Mouse (Mus musculus): ENCODE results near the gene Hist1h3c. TPM values are rescaled to one million over a fixed set of nuclear protein-coding genes. Genes with fewer than 3 reads are reported as not detected.

Hist1h3c gene
- polyA plus RNA-seq, 1 experiment from 2014 or later, result 6.8 TPM

DNA sequence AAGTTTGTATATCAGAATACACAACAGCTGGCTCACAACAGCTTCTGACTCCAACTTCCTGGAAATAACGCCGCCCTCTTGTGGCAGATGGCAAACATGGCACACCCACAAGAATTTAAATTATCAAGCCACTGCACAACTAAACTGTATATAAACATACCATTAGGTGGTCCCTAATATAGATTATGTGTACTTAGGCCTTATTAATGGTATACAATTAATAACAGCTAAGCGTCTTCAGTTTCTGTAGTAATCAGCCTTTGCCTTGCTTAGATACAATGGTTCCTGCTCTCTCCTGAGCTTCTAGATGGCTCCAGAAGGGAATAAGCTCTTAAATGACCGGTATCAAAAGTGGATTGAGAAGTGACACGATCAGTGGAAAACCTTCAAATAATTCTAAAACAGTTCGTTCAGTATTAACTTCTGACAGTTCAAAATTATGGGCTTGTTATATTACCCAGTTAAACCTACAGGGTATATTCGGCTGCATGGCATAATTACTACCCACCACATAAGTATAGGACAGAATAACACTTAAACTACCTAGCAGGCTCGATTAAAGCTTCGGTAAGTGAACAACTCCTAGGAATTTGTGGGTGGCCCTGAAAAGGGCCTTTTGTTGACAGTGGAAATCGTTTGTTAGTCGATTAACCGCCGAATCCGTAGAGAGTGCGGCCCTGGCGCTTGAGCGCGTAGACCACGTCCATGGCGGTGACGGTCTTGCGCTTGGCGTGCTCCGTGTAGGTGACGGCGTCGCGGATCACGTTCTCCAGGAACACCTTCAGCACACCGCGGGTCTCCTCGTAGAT is 47.7 kb downstream of the Hist1h3c start:
- Histone ChIP-seq H3K9me3 (ENCODE audit: low read length) (no peaks in the 10 kb centered on the region), H3K4me1 (ENCODE audit: insufficient read depth, low read length) (peaks cover 18% of the 10 kb centered on the region; the same call in 1 of the 2 replicates), H3K36me3 (ENCODE audit: insufficient read depth, low read length) (no peaks in the 10 kb centered on the region), H3K27me3 (ENCODE audit: insufficient read depth, low read length) (no peaks in the 10 kb centered on the region), H3K9ac (replicated peaks; ENCODE audit: low read length) (peak overlapping the region; percentile 76), H3K4me2 (replicated peaks; ENCODE audit: low read depth, low read length) (peak overlapping the region; percentile 71), H3K4me3 (ENCODE audit: low read length) (peak overlapping the region; percentile 57), H3K27ac (ENCODE audit: low read length) (peak overlapping the region; percentile 98)
- peak; percentile 13 for ATAC-seq (ENCODE audit: low FRiP score, low TSS enrichment)
- WGBS, result under 1% methylated on average over 22 of the region's 32 CpGs

DNA sequence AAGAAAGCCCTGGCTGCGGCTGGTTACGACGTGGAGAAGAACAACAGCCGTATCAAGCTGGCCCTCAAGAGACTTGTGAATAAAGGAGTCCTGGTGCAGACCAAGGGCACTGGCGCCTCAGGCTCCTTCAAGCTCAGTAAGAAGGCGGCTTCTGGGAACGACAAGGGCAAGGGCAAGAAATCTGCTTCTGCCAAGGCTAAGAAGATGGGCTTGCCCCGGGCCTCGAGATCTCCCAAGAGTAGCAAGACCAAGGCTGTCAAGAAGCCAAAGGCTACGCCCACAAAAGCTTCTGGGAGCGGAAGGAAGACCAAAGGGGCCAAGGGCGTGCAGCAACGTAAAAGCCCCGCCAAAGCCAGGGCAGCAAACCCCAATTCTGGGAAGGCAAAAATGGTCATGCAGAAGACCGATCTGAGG is 49.3 kb downstream of the Hist1h3c start:
- H3K27ac ChIP-seq (ENCODE audit: low read length), result 0 out of 2 replicates have a peak overlapping the region, but pooled peaks have one; percentile 15
- H3K9ac ChIP-seq (replicated peaks; ENCODE audit: low read length), result no peak overlapping the region; the same call in 1 of the 2 replicates
- no peak for ATAC-seq (ENCODE audit: low FRiP score, low TSS enrichment)
- no peaks in the 10 kb centered on the region for H3K9me3 ChIP-seq (ENCODE audit: low read length)
- 59% methylated on average over 15 of the region's 15 CpGs for WGBS
- H3K4me1 ChIP-seq (ENCODE audit: insufficient read depth, low read length), result peaks cover 16% of the 10 kb centered on the region; the same call in 1 of the 2 replicates
- H3K4me2 ChIP-seq (replicated peaks; ENCODE audit: low read depth, low read length), result no peak overlapping the region
- no peak overlapping the region for H3K4me3 ChIP-seq (ENCODE audit: low read length)
- no peaks in the 10 kb centered on the region for H3K36me3 ChIP-seq (ENCODE audit: insufficient read depth, low read length)
- H3K27me3 ChIP-seq (ENCODE audit: insufficient read depth, low read length), result no peaks in the 10 kb centered on the region

DNA sequence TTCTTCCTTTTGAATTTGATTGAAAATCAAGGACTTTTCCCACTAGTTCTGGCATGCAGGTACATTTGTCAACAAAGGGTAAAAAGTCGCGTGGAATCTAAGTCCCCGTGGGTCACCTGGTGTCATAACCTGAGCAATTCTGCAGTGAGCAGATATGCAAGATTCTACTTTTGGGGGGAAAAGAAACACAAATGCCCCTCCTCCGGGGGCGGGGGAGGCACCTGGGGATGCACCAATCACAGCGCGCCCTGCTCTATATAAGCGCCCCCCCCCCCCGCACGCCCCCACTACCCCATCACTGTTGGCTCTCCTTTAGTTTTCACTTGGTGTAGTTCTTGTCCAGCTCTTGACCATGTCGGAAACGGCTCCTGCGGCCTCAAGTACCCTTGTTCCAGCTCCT is 49.9 kb downstream of the Hist1h3c start, which contains the start of gene Hist1h1t:
Gene Hist1h1t (plus strand): TSS at position 301 of the 400 bp plus-strand sequence.
- no peak for ATAC-seq (ENCODE audit: low FRiP score, low TSS enrichment)
- 57% methylated on average over 11 of the region's 13 CpGs for WGBS
- Histone ChIP-seq H3K4me2 (replicated peaks; ENCODE audit: low read depth, low read length) (0 out of 2 replicates have a peak within 1 kb of the TSS, but pooled peaks have one; percentile 15), H3K9ac (replicated peaks; ENCODE audit: low read length) (no peak within 1 kb of the TSS; the same call in 1 of the 2 replicates), H3K9me3 (ENCODE audit: low read length) (no peaks in the 10 kb centered on the region), H3K27me3 (ENCODE audit: insufficient read depth, low read length) (no peaks in the 10 kb centered on the region), H3K4me1 (ENCODE audit: insufficient read depth, low read length) (peaks cover 16% of the 10 kb centered on the region; the same call in 1 of the 2 replicates), H3K4me3 (ENCODE audit: low read length) (no peak within 1 kb of the TSS), H3K27ac (ENCODE audit: low read length) (0 out of 2 replicates have a peak within 1 kb of the TSS, but pooled peaks have one; percentile 15), H3K36me3 (ENCODE audit: insufficient read depth, low read length) (no peaks in the 10 kb centered on the region)

Small RNAs within 50 kb of the gene (microRNA-seq; reads per million reads assigned to microRNA genes)
- gene Gm44314 (not detected), gene Gm44484 (not detected)

Other genes starting within 250 kb of the Hist1h3c start
- gene Hist1h4h, start 214.6 kb downstream of the Hist1h3c start, polyA plus RNA-seq (2015; fragmentation: Nextera tagmentation; extraction: Ambion mirVana), result 4.5 and 5.6 TPM in 2 replicates
- 4.3 TPM in 2 replicates for gene Hist1h2af, start 211.7 kb downstream of the Hist1h3c start, polyA plus RNA-seq (2015; fragmentation: Nextera tagmentation; extraction: Ambion mirVana)
- gene Hist1h3g, start 210.2 kb downstream of the Hist1h3c start, polyA plus RNA-seq (2015; fragmentation: Nextera tagmentation; extraction: Ambion mirVana), result 4.6 and 6.0 TPM in 2 replicates
- gene Hist1h2bh, start 202.2 kb downstream of the Hist1h3c start, polyA plus RNA-seq (2015; fragmentation: Nextera tagmentation; extraction: Ambion mirVana), result 0.64 and 0.92 TPM in 2 replicates
- gene Hist1h3f, start 201.6 kb downstream of the Hist1h3c start, polyA plus RNA-seq (2015; fragmentation: Nextera tagmentation; extraction: Ambion mirVana), result 0.54 and 0.82 TPM in 2 replicates
- 1.5 and 2.0 TPM in 2 replicates for gene Hist1h4f, start 194.0 kb downstream of the Hist1h3c start, polyA plus RNA-seq (2015; fragmentation: Nextera tagmentation; extraction: Ambion mirVana)
- gene Hist1h1d, start 192.3 kb downstream of the Hist1h3c start, polyA plus RNA-seq (2015; fragmentation: Nextera tagmentation; extraction: Ambion mirVana), result 0.37 and 0.55 TPM in 2 replicates
- gene Hist1h3e, start 183.2 kb downstream of the Hist1h3c start, polyA plus RNA-seq (2015; fragmentation: Nextera tagmentation; extraction: Ambion mirVana), result 4.7 TPM in 2 replicates
- gene Hist1h2ae, start 174.4 kb downstream of the Hist1h3c start, polyA plus RNA-seq (2015; fragmentation: Nextera tagmentation; extraction: Ambion mirVana), result 57.3 and 57.7 TPM in 2 replicates
- gene Hist1h2bg, start 174.2 kb downstream of the Hist1h3c start, polyA plus RNA-seq (2015; fragmentation: Nextera tagmentation; extraction: Ambion mirVana), result 8.5 and 9.1 TPM in 2 replicates
- 4.3 and 4.4 TPM in 2 replicates for gene Hist1h2bf, start 171.4 kb downstream of the Hist1h3c start, polyA plus RNA-seq (2015; fragmentation: Nextera tagmentation; extraction: Ambion mirVana)
- 2.5 and 3.0 TPM in 2 replicates for gene Hist1h2ad, start 171.2 kb downstream of the Hist1h3c start, polyA plus RNA-seq (2015; fragmentation: Nextera tagmentation; extraction: Ambion mirVana)
- 6.1 and 6.6 TPM in 2 replicates for gene Hist1h3d, start 169.8 kb downstream of the Hist1h3c start, polyA plus RNA-seq (2015; fragmentation: Nextera tagmentation; extraction: Ambion mirVana)
- gene Hist1h4d, start 164.0 kb downstream of the Hist1h3c start, polyA plus RNA-seq (2015; fragmentation: Nextera tagmentation; extraction: Ambion mirVana), result 102 TPM in 2 replicates
- gene Hist1h2be, start 124.5 kb downstream of the Hist1h3c start, polyA plus RNA-seq (2015; fragmentation: Nextera tagmentation; extraction: Ambion mirVana), result 3.2 and 3.3 TPM in 2 replicates
- gene Hist1h1e, start 123.0 kb downstream of the Hist1h3c start, polyA plus RNA-seq (2015; fragmentation: Nextera tagmentation; extraction: Ambion mirVana), result 14.7 and 15.9 TPM in 2 replicates
- gene Hist1h2ac, start 61.7 kb downstream of the Hist1h3c start, polyA plus RNA-seq (2015; fragmentation: Nextera tagmentation; extraction: Ambion mirVana), result 1.3 and 1.6 TPM in 2 replicates
- gene Hist1h2bc, start 61.4 kb downstream of the Hist1h3c start, polyA plus RNA-seq (2015; fragmentation: Nextera tagmentation; extraction: Ambion mirVana), result 72.4 and 78.3 TPM in 2 replicates
- 0.26 TPM in 1 of 2 replicates, not detected in the other for gene Hist1h1t, start 49.8 kb downstream of the Hist1h3c start, polyA plus RNA-seq (2015; fragmentation: Nextera tagmentation; extraction: Ambion mirVana)
- 4.5 and 5.9 TPM in 2 replicates for gene Hist1h4c, start 47.1 kb downstream of the Hist1h3c start, polyA plus RNA-seq (2015; fragmentation: Nextera tagmentation; extraction: Ambion mirVana)
- 9.3 and 9.4 TPM in 2 replicates for gene Hfe, start 34.7 kb downstream of the Hist1h3c start, polyA plus RNA-seq (2015; fragmentation: Nextera tagmentation; extraction: Ambion mirVana)
- gene Hist1h1c, start 6.8 kb downstream of the Hist1h3c start, polyA plus RNA-seq (2015; fragmentation: Nextera tagmentation; extraction: Ambion mirVana), result 25.6 and 28.3 TPM in 2 replicates
- gene Hist1h2bb, start 1.1 kb upstream of the Hist1h3c start, polyA plus RNA-seq (2015; fragmentation: Nextera tagmentation; extraction: Ambion mirVana), result 2.1 and 2.5 TPM in 2 replicates
- gene Hist1h2ab, start 5.5 kb upstream of the Hist1h3c start, polyA plus RNA-seq (2015; fragmentation: Nextera tagmentation; extraction: Ambion mirVana), result 33.6 and 37.8 TPM in 2 replicates
- 8.8 and 13.2 TPM in 2 replicates for gene Hist1h3b, start 6.7 kb upstream of the Hist1h3c start, polyA plus RNA-seq (2015; fragmentation: Nextera tagmentation; extraction: Ambion mirVana)
- gene Hist1h4b, start 11.4 kb upstream of the Hist1h3c start, polyA plus RNA-seq (2015; fragmentation: Nextera tagmentation; extraction: Ambion mirVana), result 4.6 and 6.0 TPM in 2 replicates
- 0.90 TPM in 1 of 2 replicates, not detected in the other for gene Hist1h4a, start 15.6 kb upstream of the Hist1h3c start, polyA plus RNA-seq (2015; fragmentation: Nextera tagmentation; extraction: Ambion mirVana)
- 6.1 and 7.8 TPM in 2 replicates for gene Hist1h3a, start 16.8 kb upstream of the Hist1h3c start, polyA plus RNA-seq (2015; fragmentation: Nextera tagmentation; extraction: Ambion mirVana)
- gene Hist1h1a, start 18.1 kb upstream of the Hist1h3c start, polyA plus RNA-seq (2015; fragmentation: Nextera tagmentation; extraction: Ambion mirVana), result 0.91 and 1.7 TPM in 2 replicates
- not detected in 2 replicates for gene Trim38, start 24.3 kb upstream of the Hist1h3c start, polyA plus RNA-seq (2015; fragmentation: Nextera tagmentation; extraction: Ambion mirVana)
- gene Slc17a2, start 61.4 kb upstream of the Hist1h3c start, polyA plus RNA-seq (2015; fragmentation: Nextera tagmentation; extraction: Ambion mirVana), result 0.39 TPM in 1 of 2 replicates, not detected in the other
- 9.1 and 11.0 TPM in 2 replicates for gene Slc17a3, start 93.8 kb upstream of the Hist1h3c start, polyA plus RNA-seq (2015; fragmentation: Nextera tagmentation; extraction: Ambion mirVana)
- 24.2 and 29.8 TPM in 2 replicates for gene Slc17a1, start 122.1 kb upstream of the Hist1h3c start, polyA plus RNA-seq (2015; fragmentation: Nextera tagmentation; extraction: Ambion mirVana)
- gene Slc17a4, start 169.4 kb upstream of the Hist1h3c start, polyA plus RNA-seq (2015; fragmentation: Nextera tagmentation; extraction: Ambion mirVana), result 4.4 and 4.9 TPM in 2 replicates
- not detected in 2 replicates for gene Hist1h2ba, start 188.6 kb upstream of the Hist1h3c start, polyA plus RNA-seq (2015; fragmentation: Nextera tagmentation; extraction: Ambion mirVana)
- not detected in 2 replicates for gene Hist1h2aa, start 188.9 kb upstream of the Hist1h3c start, polyA plus RNA-seq (2015; fragmentation: Nextera tagmentation; extraction: Ambion mirVana)
- 0.17 TPM in 1 of 2 replicates, not detected in the other for gene Scgn, start 245.6 kb upstream of the Hist1h3c start, polyA plus RNA-seq (2015; fragmentation: Nextera tagmentation; extraction: Ambion mirVana)

Measured in kidney, embryonic 16.5 days (tissue).